Mouse (Mus musculus) neural tube, embryonic 13.5 days (tissue): Measurements from ENCODE around the gene Tspan7. TPM values are rescaled to one million over a fixed set of nuclear protein-coding genes. Genes with fewer than 3 reads are reported as not detected.

ENCODE experiments used
- ATAC-seq: fragments of 200-750 bp; cut with Nextera tagmentation; 2 replicates; pipeline ENCODE4 v1.8.0; 2017; ENCODE audit warnings: low read depth, mild to moderate bottlenecking, moderate TSS enrichment, moderate library complexity
- H3K27ac ChIP-seq: fragments of 300-500 bp; sonication (generic); replicated peaks from 2 replicates; pipeline ENCODE4 v1.5.1; 2015; ENCODE audit warnings: moderate library complexity, mild to moderate bottlenecking, inconsistent platforms
- H3K27me3 ChIP-seq: fragments of 300-500 bp; sonication (generic); 2 replicates; pipeline ENCODE4 v1.6.1; 2015; ENCODE audit warnings: mild to moderate bottlenecking, inconsistent platforms
- H3K36me3 ChIP-seq: fragments of 300-500 bp; sonication (generic); 2 replicates; pipeline ENCODE4 v1.6.1; 2015; ENCODE audit warnings: mild to moderate bottlenecking, inconsistent platforms
- H3K4me1 ChIP-seq: fragments of 300-500 bp; sonication (generic); replicated peaks from 2 replicates; pipeline ENCODE4 v1.6.1; 2015; ENCODE audit warnings: inconsistent platforms
- H3K4me2 ChIP-seq: fragments of 300-500 bp; sonication (generic); 2 replicates; pipeline ENCODE4 v1.6.1; 2015; ENCODE audit warnings: inconsistent platforms, mild to moderate bottlenecking, moderate library complexity
- H3K4me3 ChIP-seq: fragments of 300-500 bp; sonication (generic); 2 replicates; pipeline ENCODE4 v1.5.1; 2015; ENCODE audit warnings: mild to moderate bottlenecking, inconsistent platforms
- H3K9ac ChIP-seq: fragments of 300-500 bp; sonication (generic); 2 replicates; pipeline ENCODE4 v1.6.1; 2015; ENCODE audit warnings: moderate library complexity, mild to moderate bottlenecking, inconsistent platforms
- H3K9me3 ChIP-seq: fragments of 300-500 bp; sonication (generic); 2 replicates; pipeline ENCODE4 v1.6.1; 2016; ENCODE audit warnings: inconsistent platforms
- WGBS: fragments of 180-500 bp; shearing (Covaris S2); methylation state at CpG from one replicate; pipeline ENCODE4 v1.1.7; 2015; 5-methylcytosine and 5-hydroxymethylcytosine counted together
- polyA plus RNA-seq: library from polyadenylated mRNA; unstranded; fragments of >200 nt; fragmentation: Nextera tagmentation; extraction: Ambion mirVana; gene quantifications from 2 replicates; pipeline ENCODE4 v1.2.1, GENCODE M21; 2015

Gene Tspan7
- polyA plus RNA-seq, 1 experiment from 2014 or later = 253 TPM

- Histone ChIP-seq H3K36me3 (no peaks in the 10 kb centered on the region), H3K27me3 (no peaks in the 10 kb centered on the region), H3K27ac (no peak overlapping the region), H3K4me3 (no peak overlapping the region), H3K9me3 (no peaks in the 10 kb centered on the region), H3K4me1 (no peaks in the 10 kb centered on the region), H3K9ac (no peak overlapping the region), H3K4me2 (no peak overlapping the region)
- ATAC-seq = no peak
- 82% methylated on average over 2 of the region's 2 CpGs for WGBS
Observed at GRCm38 (mm10) chrX:10558625-10559024, 73.7 kb downstream of the Tspan7 start.

DNA sequence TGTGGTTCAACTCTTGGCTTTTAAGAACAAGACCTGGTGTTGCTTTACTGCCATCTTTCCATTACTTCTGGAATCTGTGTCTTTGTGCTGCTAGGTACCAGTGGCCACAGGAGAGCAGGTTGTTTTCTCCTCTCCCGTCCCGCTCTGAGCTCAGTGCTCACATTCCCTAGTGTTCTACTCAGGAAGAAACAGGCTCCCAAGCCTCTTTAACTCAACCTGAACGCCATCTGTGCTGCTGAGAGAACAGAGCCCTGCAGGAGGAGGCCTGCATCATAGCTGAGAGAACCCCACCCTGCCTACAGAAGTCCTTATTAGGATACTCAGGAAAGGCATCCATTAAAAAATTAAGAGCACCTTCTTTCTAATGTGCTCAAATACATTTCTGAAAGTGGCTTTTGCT, 80.9 kb downstream of the Tspan7 start:
- Histone ChIP-seq H3K4me3 (no peak overlapping the region), H3K27me3 (no peaks in the 10 kb centered on the region), H3K36me3 (no peaks in the 10 kb centered on the region), H3K9ac (no peak overlapping the region), H3K9me3 (no peaks in the 10 kb centered on the region), H3K4me2 (no peak overlapping the region), H3K27ac (no peak overlapping the region), H3K4me1 (no peaks in the 10 kb centered on the region)
- ATAC-seq = no peak
- 71% methylated on average over 3 of the region's 3 CpGs for WGBS

DNA sequence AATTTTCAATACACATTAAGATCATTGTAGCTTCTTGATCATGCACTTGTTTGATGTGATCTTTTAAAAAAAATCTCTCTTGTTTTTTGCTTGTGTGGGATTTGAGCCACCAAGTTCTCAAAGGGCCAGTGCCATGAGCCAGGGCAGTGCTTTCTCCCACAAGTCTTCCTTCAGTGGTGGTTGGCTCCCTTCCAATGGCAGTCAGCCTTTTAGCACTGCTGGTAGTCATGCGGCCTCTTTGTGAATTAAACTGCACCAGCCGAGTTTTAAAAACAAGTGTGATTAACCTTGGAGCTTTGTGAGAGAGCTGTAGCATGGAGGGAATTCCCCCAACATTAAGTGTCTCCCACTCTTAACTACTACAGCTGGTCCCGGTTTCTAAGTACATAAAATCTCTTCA, 89.6 kb downstream of the Tspan7 start:
- Histone ChIP-seq H3K9me3 (no peaks in the 10 kb centered on the region), H3K27me3 (no peaks in the 10 kb centered on the region), H3K4me3 (no peak overlapping the region), H3K9ac (no peak overlapping the region), H3K27ac (0 out of 2 replicates have a peak overlapping the region, but pooled peaks have one; percentile 13), H3K4me1 (peaks cover 13% of the 10 kb centered on the region), H3K36me3 (no peaks in the 10 kb centered on the region), H3K4me2 (no peak overlapping the region)
- 36% methylated on average over 3 of the region's 3 CpGs for WGBS
- ATAC-seq = no peak

DNA sequence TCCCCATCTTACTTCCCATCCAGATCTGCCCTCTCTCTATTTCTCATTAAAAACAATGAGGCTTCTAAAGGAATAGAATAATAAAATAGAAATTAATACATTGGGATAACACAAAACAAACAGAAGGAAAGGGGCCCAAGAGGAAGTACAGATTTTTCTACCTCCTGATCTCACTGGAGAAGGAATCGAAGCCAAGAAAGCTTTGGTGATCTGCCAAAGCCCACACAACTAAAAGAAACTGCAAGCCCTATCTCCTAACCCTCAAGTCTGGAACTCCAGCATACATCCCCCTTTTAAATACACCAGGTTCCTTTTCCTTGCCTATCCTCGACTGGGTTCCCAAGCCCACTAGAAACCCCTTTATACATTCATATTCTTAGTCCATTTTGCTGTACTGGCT, 90.4 kb downstream of the Tspan7 start:
- H3K4me2 ChIP-seq = no peak overlapping the region
- no peak overlapping the region for H3K9ac ChIP-seq
- WGBS = 61% methylated on average over 2 of the region's 2 CpGs
- no peaks in the 10 kb centered on the region for H3K27me3 ChIP-seq
- H3K9me3 ChIP-seq = no peaks in the 10 kb centered on the region
- ATAC-seq = no peak
- H3K36me3 ChIP-seq = no peaks in the 10 kb centered on the region
- H3K4me3 ChIP-seq = no peak overlapping the region
- peaks cover 13% of the 10 kb centered on the region for H3K4me1 ChIP-seq
- no peak overlapping the region for H3K27ac ChIP-seq

- no peak overlapping the region for H3K4me3 ChIP-seq
- H3K4me2 ChIP-seq = no peak overlapping the region
- no peaks in the 10 kb centered on the region for H3K36me3 ChIP-seq
- H3K4me1 ChIP-seq = peaks cover 13% of the 10 kb centered on the region
- 87% methylated on average over 4 of the region's 4 CpGs for WGBS
- no peak for ATAC-seq
- no peak overlapping the region for H3K27ac ChIP-seq
- no peaks in the 10 kb centered on the region for H3K27me3 ChIP-seq
- no peak overlapping the region for H3K9ac ChIP-seq
- H3K9me3 ChIP-seq = no peaks in the 10 kb centered on the region
Observed at GRCm38 (mm10) chrX:10576349-10576748, 91.4 kb downstream of the Tspan7 start.

DNA sequence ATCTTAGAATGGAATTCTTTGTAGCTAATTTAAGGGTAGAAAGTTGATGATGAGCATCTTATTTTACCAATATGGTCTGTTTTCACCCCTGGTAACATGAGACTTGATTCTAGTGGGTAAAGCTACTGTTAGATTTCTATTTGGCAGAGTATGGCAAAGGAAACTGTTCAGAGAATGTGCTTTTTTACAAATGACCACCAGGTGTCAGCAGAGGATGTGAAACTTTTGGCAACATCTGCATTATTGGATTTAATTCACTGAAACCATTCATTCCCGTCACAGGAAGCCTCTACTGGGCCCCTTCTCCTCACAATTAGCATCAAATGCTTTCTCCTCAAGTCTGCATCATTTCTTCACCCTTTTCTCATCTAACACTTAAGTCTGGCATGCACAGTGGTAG, 92.4 kb downstream of the Tspan7 start:
- no peak overlapping the region for H3K9ac ChIP-seq
- H3K9me3 ChIP-seq = no peaks in the 10 kb centered on the region
- H3K4me1 ChIP-seq = peaks cover 13% of the 10 kb centered on the region
- no peaks in the 10 kb centered on the region for H3K36me3 ChIP-seq
- H3K4me3 ChIP-seq = no peak overlapping the region
- no peak overlapping the region for H3K4me2 ChIP-seq
- 15% methylated on average over 1 of the region's 1 CpGs for WGBS
- H3K27ac ChIP-seq = no peak overlapping the region
- no peak for ATAC-seq
- no peaks in the 10 kb centered on the region for H3K27me3 ChIP-seq

DNA sequence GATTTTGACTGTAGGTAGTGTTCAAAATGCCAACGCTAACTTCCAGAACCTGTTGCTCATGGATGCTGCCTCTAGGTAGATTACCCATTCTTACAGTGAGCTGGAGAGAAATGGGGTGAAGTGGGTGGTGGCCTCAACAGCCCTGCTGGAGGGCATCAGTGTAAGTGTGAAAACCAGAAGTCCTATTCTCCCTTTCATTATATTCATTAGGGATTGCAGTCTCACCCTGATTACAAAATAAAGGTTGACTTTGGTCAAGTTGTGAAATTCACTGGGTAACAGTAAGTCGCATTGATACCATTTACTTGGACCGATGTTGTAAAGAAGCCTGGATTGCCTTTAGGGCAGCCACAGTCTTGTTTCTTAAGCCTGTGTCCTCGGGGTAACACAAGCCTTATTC, 97.8 kb downstream of the Tspan7 start:
- ATAC-seq = no peak

GRCm38 (mm10) chrX:10592244-10592643, 107.3 kb downstream of the Tspan7 start:
- 71% methylated on average over 3 of the region's 3 CpGs for WGBS
- Histone ChIP-seq H3K9ac (no peak overlapping the region), H3K36me3 (no peaks in the 10 kb centered on the region; the same call in 1 of the 2 replicates), H3K4me3 (no peak overlapping the region), H3K27ac (no peak overlapping the region), H3K4me1 (no peaks in the 10 kb centered on the region), H3K27me3 (no peaks in the 10 kb centered on the region), H3K9me3 (no peaks in the 10 kb centered on the region), H3K4me2 (no peak overlapping the region)
- ATAC-seq = no peak

More for the DNA sequence above, 97.8 kb downstream of the Tspan7 start:
- Histone ChIP-seq H3K9ac (no peak overlapping the region), H3K4me3 (no peak overlapping the region), H3K36me3 (no peaks in the 10 kb centered on the region), H3K9me3 (no peaks in the 10 kb centered on the region), H3K27me3 (no peaks in the 10 kb centered on the region), H3K4me2 (no peak overlapping the region), H3K27ac (no peak overlapping the region), H3K4me1 (no peaks in the 10 kb centered on the region)
- 80% methylated on average over 4 of the region's 4 CpGs for WGBS

DNA sequence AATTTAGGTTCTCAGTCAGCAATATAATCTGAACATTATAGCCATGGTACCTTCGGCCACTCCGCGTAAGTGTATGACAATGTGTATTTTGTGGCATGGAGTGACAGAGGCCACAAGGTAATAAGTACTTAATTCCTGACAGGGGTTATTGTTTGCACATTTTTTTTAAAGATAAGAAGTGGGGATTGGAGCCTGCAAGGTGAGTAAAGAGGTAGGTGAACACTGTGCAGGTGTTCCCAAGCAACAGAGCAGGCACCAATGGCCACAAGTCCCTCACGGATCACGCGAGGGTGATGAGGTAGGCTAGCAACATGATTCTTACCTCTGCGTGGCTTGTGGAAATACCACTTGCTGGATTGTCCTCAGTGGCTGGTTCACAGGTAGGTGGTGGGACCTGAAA, 108.6 kb downstream of the Tspan7 start:
- Histone ChIP-seq H3K36me3 (no peaks in the 10 kb centered on the region; the same call in 1 of the 2 replicates), H3K9me3 (no peaks in the 10 kb centered on the region)
- ATAC-seq = no peak

GRCm38 (mm10) chrX:10617119-10617518, 132.2 kb downstream of the Tspan7 start:
- ATAC-seq = no peak
- no peak overlapping the region for H3K9ac ChIP-seq
- no peak overlapping the region for H3K4me3 ChIP-seq
- no peak overlapping the region for H3K27ac ChIP-seq
- no peak overlapping the region for H3K4me2 ChIP-seq
- 9% methylated on average over 5 of the region's 5 CpGs for WGBS
- no peaks in the 10 kb centered on the region for H3K9me3 ChIP-seq
- H3K4me1 ChIP-seq = no peaks in the 10 kb centered on the region
- no peaks in the 10 kb centered on the region for H3K36me3 ChIP-seq
- no peaks in the 10 kb centered on the region for H3K27me3 ChIP-seq

More for the DNA sequence above, 108.6 kb downstream of the Tspan7 start:
- no peaks in the 10 kb centered on the region for H3K27me3 ChIP-seq
- H3K4me2 ChIP-seq = no peak overlapping the region
- no peak overlapping the region for H3K9ac ChIP-seq
- no peak overlapping the region for H3K4me3 ChIP-seq
- WGBS = 98% methylated on average over 7 of the region's 7 CpGs
- H3K27ac ChIP-seq = no peak overlapping the region
- no peaks in the 10 kb centered on the region for H3K4me1 ChIP-seq

DNA sequence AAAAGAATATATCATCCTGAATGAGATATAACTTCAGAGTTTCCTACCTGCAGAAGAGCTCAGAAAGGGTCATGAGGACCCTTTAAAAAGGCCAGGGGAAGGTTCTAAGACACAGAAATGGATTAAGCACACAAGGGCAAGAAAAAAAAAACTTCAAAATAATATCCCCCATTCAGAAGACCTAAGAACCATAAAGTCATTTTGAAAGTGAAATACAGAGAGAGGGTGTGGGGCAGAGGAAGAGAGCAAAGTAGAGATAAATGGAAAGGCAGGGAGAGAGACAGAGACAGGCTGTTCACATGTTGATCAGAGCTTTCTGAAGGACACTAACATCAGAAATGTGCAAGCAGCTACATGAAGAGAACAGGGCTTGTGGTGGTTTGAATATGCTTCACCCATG, 156.1 kb downstream of the Tspan7 start:
- no peak overlapping the region for H3K4me3 ChIP-seq
- ATAC-seq = no peak
- H3K27me3 ChIP-seq = no peaks in the 10 kb centered on the region
- H3K9me3 ChIP-seq = no peaks in the 10 kb centered on the region
- H3K4me1 ChIP-seq = no peaks in the 10 kb centered on the region
- H3K36me3 ChIP-seq = no peaks in the 10 kb centered on the region
- no peak overlapping the region for H3K27ac ChIP-seq
- H3K9ac ChIP-seq = no peak overlapping the region
- H3K4me2 ChIP-seq = no peak overlapping the region
